Mouse (Mus musculus) embryonic facial prominence, embryonic 10.5 days (tissue): ENCODE results near the gene Cd109. TPM values are rescaled to one million over a fixed set of nuclear protein-coding genes. Genes with fewer than 3 reads are reported as not detected.

Experiments used
- DNase-seq: peaks from one replicate; pipeline ENCODE4 v3.0.0-alpha.2; 2017; ENCODE audit warnings: low spot score
- H3K27ac ChIP-seq: fragments of 300-500 bp; sonication (generic); replicated peaks from 2 replicates; pipeline ENCODE4 v1.5.1; 2016; ENCODE audit warnings: mild to moderate bottlenecking
- H3K27me3 ChIP-seq: fragments of 300-500 bp; sonication (generic); replicated peaks from 2 replicates; pipeline ENCODE4 v1.6.1; 2016; ENCODE audit warnings: low read depth, mild to moderate bottlenecking; ENCODE audit not compliant: poor library complexity, severe bottlenecking
- H3K36me3 ChIP-seq: fragments of 300-500 bp; sonication (generic); replicated peaks from 2 replicates; pipeline ENCODE4 v1.6.1; 2016; ENCODE audit warnings: mild to moderate bottlenecking, moderate library complexity
- H3K4me1 ChIP-seq: fragments of 300-500 bp; sonication (generic); 2 replicates; pipeline ENCODE4 v1.6.1; 2016
- H3K4me3 ChIP-seq: fragments of 300-500 bp; sonication (generic); 2 replicates; pipeline ENCODE4 v1.5.1; 2016; ENCODE audit warnings: mild to moderate bottlenecking, moderate library complexity
- H3K9me3 ChIP-seq: fragments of 300-500 bp; sonication (generic); 2 replicates; pipeline ENCODE4 v1.6.1; 2016; ENCODE audit warnings: mild to moderate bottlenecking
- WGBS: fragments of 180-500 bp; shearing (Covaris S2); methylation state at CpG from one replicate; pipeline ENCODE4 v1.1.7; 2016; 5-methylcytosine and 5-hydroxymethylcytosine counted together
- polyA plus RNA-seq: library from polyadenylated mRNA; unstranded; fragments of >200 nt; fragmentation: Nextera tagmentation; extraction: Ambion mirVana; gene quantifications from 2 replicates; pipeline ENCODE4 v1.2.1, GENCODE M21; 2016

Gene Cd109
- polyA plus RNA-seq = 4.0 and 4.4 TPM in 2 replicates

GRCm38 (mm10) chr9:78615401-78616021 lies at the start of gene Cd109:
Gene Cd109 (plus strand): TSS chr9:78615546.
- Histone ChIP-seq H3K27ac (peak within 1 kb of the TSS; percentile 90), H3K4me3 (peak within 1 kb of the TSS; percentile 78), H3K27me3 (peaks cover 26% of the 10 kb centered on the region), H3K9me3 (no peaks in the 10 kb centered on the region), H3K4me1 (peaks cover 20% of the 10 kb centered on the region), H3K36me3 (no peaks in the 10 kb centered on the region)
- peak; percentile 77 for DNase-seq
- WGBS = under 1% methylated on average over 43 of the region's 43 CpGs

- no peaks in the 10 kb centered on the region for H3K9me3 ChIP-seq
- H3K36me3 ChIP-seq = peaks cover 36% of the 10 kb centered on the region
- no peaks in the 10 kb centered on the region for H3K4me1 ChIP-seq
- H3K27ac ChIP-seq = no peak overlapping the region
- H3K27me3 ChIP-seq = no peaks in the 10 kb centered on the region
- no peak for DNase-seq
- no peak overlapping the region for H3K4me3 ChIP-seq
- WGBS = 97% methylated on average over 9 of the region's 9 CpGs
These were observed 45.4 kb upstream of the Cd109 start for GRCm38 (mm10) chr9:78569934-78570333.

GRCm38 (mm10) chr9:78576466-78576865 lies 38.9 kb upstream of the Cd109 start:
- 92% methylated on average over 5 of the region's 5 CpGs for WGBS
- Histone ChIP-seq H3K27me3 (no peaks in the 10 kb centered on the region), H3K4me1 (0 out of 2 replicates have a peak, but pooled peaks cover 2% of the 10 kb centered on the region), H3K9me3 (no peaks in the 10 kb centered on the region), H3K36me3 (peaks cover 53% of the 10 kb centered on the region), H3K4me3 (no peak overlapping the region), H3K27ac (no peak overlapping the region)
- no peak for DNase-seq

- peaks cover 55% of the 10 kb centered on the region for H3K36me3 ChIP-seq
- H3K9me3 ChIP-seq = no peaks in the 10 kb centered on the region
- 96% methylated on average over 7 of the region's 7 CpGs for WGBS
- H3K4me1 ChIP-seq = 0 out of 2 replicates have a peak, but pooled peaks cover 2% of the 10 kb centered on the region
- no peak overlapping the region for H3K4me3 ChIP-seq
- H3K27ac ChIP-seq = no peak overlapping the region
- H3K27me3 ChIP-seq = no peaks in the 10 kb centered on the region
- no peak for DNase-seq
These were observed 36.5 kb upstream of the Cd109 start for GRCm38 (mm10) chr9:78578824-78579223.

GRCm38 (mm10) chr9:78579644-78580396 lies 35.5 kb upstream of the Cd109 start:
- Histone ChIP-seq H3K9me3 (no peaks in the 10 kb centered on the region), H3K27me3 (no peaks in the 10 kb centered on the region), H3K36me3 (peaks cover 55% of the 10 kb centered on the region), H3K4me1 (0 out of 2 replicates have a peak, but pooled peaks cover 2% of the 10 kb centered on the region), H3K4me3 (no peak overlapping the region), H3K27ac (no peak overlapping the region)
- 64% methylated on average over 10 of the region's 10 CpGs for WGBS
- DNase-seq = no peak

- DNase-seq = no peak
- H3K4me3 ChIP-seq = peak overlapping the region; percentile 86
- WGBS = 1% methylated on average over 31 of the region's 31 CpGs
- no peaks in the 10 kb centered on the region for H3K27me3 ChIP-seq
- peaks cover 15% of the 10 kb centered on the region for H3K36me3 ChIP-seq
- H3K9me3 ChIP-seq = no peaks in the 10 kb centered on the region
- H3K4me1 ChIP-seq = peaks cover 12% of the 10 kb centered on the region
- peak overlapping the region; percentile 91 for H3K27ac ChIP-seq
These were observed 28.0 kb upstream of the Cd109 start for GRCm38 (mm10) chr9:78587218-78587883.

GRCm38 (mm10) chr9:78587914-78588313 lies 27.4 kb upstream of the Cd109 start, which contains the start of gene Slc17a5:
Gene Slc17a5 (minus strand): TSS chr9:78588041.
- peak; percentile 97 for DNase-seq
- WGBS = under 1% methylated on average over 27 of the region's 27 CpGs
- Histone ChIP-seq H3K36me3 (peaks cover 15% of the 10 kb centered on the region), H3K9me3 (no peaks in the 10 kb centered on the region), H3K27ac (peak within 1 kb of the TSS; percentile 91), H3K4me1 (peaks cover 12% of the 10 kb centered on the region), H3K27me3 (no peaks in the 10 kb centered on the region), H3K4me3 (peak within 1 kb of the TSS; percentile 86)

GRCm38 (mm10) chr9:78588411-78589033 lies 26.8 kb upstream of the Cd109 start:
- Histone ChIP-seq H3K36me3 (peaks cover 10% of the 10 kb centered on the region), H3K4me1 (peaks cover 12% of the 10 kb centered on the region), H3K4me3 (peak overlapping the region; percentile 86), H3K27ac (peak overlapping the region; percentile 91; the same call in 1 of the 2 replicates), H3K9me3 (no peaks in the 10 kb centered on the region), H3K27me3 (no peaks in the 10 kb centered on the region)
- 80% methylated on average over 10 of the region's 10 CpGs for WGBS
- DNase-seq = no peak

GRCm38 (mm10) chr9:78590471-78590870 lies 24.9 kb upstream of the Cd109 start:
- Histone ChIP-seq H3K36me3 (no peaks in the 10 kb centered on the region; the same call in 1 of the 2 replicates), H3K9me3 (no peaks in the 10 kb centered on the region), H3K4me3 (no peak overlapping the region), H3K27me3 (no peaks in the 10 kb centered on the region), H3K4me1 (peaks cover 12% of the 10 kb centered on the region), H3K27ac (no peak overlapping the region)
- DNase-seq = no peak
- 93% methylated on average over 2 of the region's 2 CpGs for WGBS

- Histone ChIP-seq H3K27ac (no peak overlapping the region), H3K4me3 (no peak overlapping the region), H3K36me3 (no peaks in the 10 kb centered on the region), H3K9me3 (no peaks in the 10 kb centered on the region), H3K4me1 (no peaks in the 10 kb centered on the region), H3K27me3 (no peaks in the 10 kb centered on the region)
- 89% methylated on average over 3 of the region's 3 CpGs for WGBS
- no peak for DNase-seq
These were observed 20.1 kb upstream of the Cd109 start for GRCm38 (mm10) chr9:78595257-78595656.

GRCm38 (mm10) chr9:78595769-78596555 lies 19.4 kb upstream of the Cd109 start:
- H3K4me3 ChIP-seq = no peak overlapping the region
- no peaks in the 10 kb centered on the region for H3K9me3 ChIP-seq
- DNase-seq = no peak
- H3K27me3 ChIP-seq = no peaks in the 10 kb centered on the region
- H3K36me3 ChIP-seq = no peaks in the 10 kb centered on the region
- WGBS = 91% methylated on average over 18 of the region's 18 CpGs
- H3K4me1 ChIP-seq = no peaks in the 10 kb centered on the region
- no peak overlapping the region for H3K27ac ChIP-seq
